Mouse (Mus musculus) gastrocnemius, postnatal 36 days (tissue): ENCODE measurements at regions not wholly inside any gene's neighbourhood (a gene's known extent, or its start where the extent isn't known, plus 50 kb on each side); places are given as distances from the start of the nearest gene placed in this dataset.

Source experiments
- DNase-seq, 2 experiments: peaks; one replicate each; pipeline ENCODE4 v3.0.0; 2022
- intact Hi-C: fragments of 180-260 bp; cut with DNase I; formaldehyde crosslinking; loops from one replicate; pipeline ENCODE4 v1.15.1; 2025

GRCm38 (mm10) chr17:14764796-14765195 lies 70.8 kb upstream of the Thbs2 start:
- intact Hi-C loops = no loop called here
- no peak for DNase-seq

DNA sequence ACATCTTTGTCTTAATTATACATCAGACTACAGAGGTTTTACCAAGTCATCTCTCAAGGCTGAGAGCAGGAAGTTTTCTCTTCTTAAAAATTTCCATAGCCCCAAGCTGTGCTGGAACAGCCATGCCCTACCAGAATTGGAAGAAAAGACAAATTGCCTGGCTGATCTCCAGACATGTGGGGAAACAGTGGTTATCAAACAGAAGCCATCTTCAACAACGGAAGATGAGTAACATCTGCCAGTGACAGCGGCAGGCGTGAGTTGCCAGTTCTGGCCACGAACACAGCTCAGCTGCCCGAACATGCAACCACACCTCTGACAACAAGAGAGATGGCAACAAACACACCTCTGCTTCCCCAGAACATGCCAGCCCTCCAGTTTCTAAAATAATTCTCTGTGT lies 59.1 kb upstream of the Thbs2 start:
- intact Hi-C loops = no loop called here
- peak in 1 of 2 experiments; percentile 12 for DNase-seq

- no peak for DNase-seq
- intact Hi-C loops = no loop called here
Measured at GRCm38 (mm10) chr17:14750519-14751145, 56.6 kb upstream of the Thbs2 start.

GRCm38 (mm10) chr17:14749281-14749680 lies 55.2 kb upstream of the Thbs2 start:
- no peak for DNase-seq

DNA sequence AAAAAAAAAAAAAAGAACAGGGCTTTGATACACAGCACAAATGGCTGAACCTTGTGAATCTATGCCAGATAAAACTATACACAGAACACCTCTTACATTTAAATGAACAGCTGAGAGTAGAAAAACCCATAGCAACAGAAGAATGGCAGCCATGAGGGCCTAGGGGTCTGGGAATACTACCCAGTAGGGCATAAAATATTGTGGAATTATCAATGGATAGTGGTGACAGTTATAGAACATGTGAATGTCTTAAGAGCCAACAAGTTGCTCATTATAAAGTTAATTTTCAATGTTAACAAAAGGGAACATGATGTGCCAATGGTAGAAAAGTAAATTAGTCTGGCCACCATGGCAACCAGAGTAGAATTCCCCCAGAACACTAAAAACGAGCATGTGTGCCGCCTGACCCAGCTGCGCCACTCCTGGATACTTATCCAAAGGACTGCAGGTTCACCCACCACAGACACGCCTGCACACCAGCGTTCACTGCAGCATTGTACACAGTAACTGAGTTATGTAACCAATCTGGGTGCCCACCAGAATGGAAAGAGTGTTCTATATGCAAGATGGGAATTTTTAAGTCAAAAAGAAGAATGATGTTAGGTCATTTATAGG lies 53.3 kb upstream of the Thbs2 start:
- intact Hi-C loops = no loop called here
- DNase-seq = no peak

More at GRCm38 (mm10) chr17:14749281-14749680, 55.2 kb upstream of the Thbs2 start:
- intact Hi-C loops = no loop called here

DNA sequence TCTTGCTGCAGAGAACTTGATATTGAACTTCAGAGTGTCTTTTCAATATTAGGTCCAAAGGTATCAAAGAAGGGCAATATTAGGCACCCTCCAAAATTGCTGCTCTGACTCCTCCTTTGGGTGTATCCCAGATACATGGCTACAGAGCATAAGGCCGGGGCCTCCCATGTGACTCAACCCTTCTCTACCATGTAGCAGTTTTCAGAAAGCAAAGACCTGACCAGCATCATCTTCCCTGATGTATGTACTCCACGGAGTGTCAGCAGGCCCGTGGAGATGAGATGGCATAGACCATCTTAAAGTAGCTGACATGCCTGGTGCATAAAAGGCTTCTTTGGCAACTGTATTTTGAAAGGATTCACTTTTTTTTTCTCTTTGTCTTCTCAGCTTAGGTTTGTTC lies 51.5 kb upstream of the Thbs2 start:
- intact Hi-C loops = no loop called here
- DNase-seq = no peak

DNA sequence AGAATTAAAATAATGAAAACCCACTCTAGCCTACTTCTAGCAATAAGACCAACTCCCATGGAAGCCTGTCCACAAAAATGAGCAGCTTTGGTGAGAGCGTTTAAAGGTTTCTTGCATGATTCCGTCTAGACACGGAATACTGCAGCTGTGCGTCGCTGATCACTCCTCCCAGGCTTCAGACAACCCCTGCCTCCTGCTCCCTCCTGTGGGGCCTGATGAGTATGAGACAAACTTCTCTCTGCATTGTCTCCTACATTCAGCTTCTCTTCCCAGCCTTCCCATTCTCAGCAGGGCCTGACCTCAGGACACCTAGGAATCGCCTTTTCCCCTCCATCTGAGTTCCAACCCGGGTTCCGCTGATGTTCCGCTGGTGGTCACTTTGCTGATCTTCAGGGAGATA lies 50.0 kb upstream of the Thbs2 start:
- DNase-seq = no peak
- intact Hi-C loops = no loop called here
